ENCODE assay signal across 23 mouse cellular contexts in the genomic region with DNA sequence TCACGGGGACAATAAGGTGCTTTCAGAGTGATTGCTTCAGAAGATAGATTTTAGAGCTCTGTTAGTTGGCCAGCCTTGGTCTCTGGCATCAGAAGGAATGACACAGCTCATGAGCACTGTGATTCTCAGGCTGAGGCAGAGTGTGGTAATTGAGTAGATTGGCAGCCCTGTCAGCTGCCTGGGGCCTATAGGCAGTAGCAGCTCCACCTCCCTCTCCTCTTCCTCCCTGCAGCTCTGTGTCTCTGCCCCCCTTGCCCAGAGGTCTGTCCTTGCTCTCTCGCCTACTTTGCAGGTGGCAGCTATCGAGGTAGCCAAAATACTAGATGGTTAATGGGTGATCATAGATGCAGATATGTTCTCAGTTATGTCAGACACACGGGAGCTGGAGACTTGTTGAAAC.
A peak's percentile ranks its signal among the peaks of the same experiment; 100 is the strongest.
DNase-seq lines count a peak whose midpoint lies in the region; ATAC-seq and TF ChIP-seq lines count a peak whose summit lies in the region.
"Had no signal": no experiment of that assay in that cellular context is flagged by ENCODE, and none has a peak within 500 bp of the region (broad histone marks: within the 10 kb centered on the region; RNA-seq: fewer than 3 reads in every experiment).

No protein-coding gene starts in this region.

- WGBS in heart, embryonic 10.5 days: 85% methylated on average over 4 of the region's 4 CpGs
- WGBS in embryonic facial prominence, embryonic 10.5 days: 86% methylated on average over 4 of the region's 4 CpGs
- 84% methylated on average over 4 of the region's 4 CpGs for WGBS in stomach, postnatal 0 days

- no peak overlapping the region for H3K9ac ChIP-seq in stomach, postnatal 0 days (ENCODE audit: low read length)
- H3K9ac ChIP-seq: embryonic facial prominence, embryonic 13.5 days; forebrain, postnatal 0 days; heart, embryonic 13.5 days; hindbrain, embryonic 15.5 days had no signal

- DNase-seq in heart, embryonic 10.5 days (ENCODE audit: low spot score): peak; percentile 53
- DNase-seq in heart, adult 9 months (ENCODE audit: low spot score in 2 of 2): no peak
- DNase-seq in embryonic facial prominence, embryonic 10.5 days (ENCODE audit: low spot score): peak; percentile 4
- peak; percentile 12 for DNase-seq in stomach, postnatal 0 days (ENCODE audit: low spot score)
- no peak for DNase-seq in right cerebral cortex, adult 18-20 months
- DNase-seq: adrenal gland, adult 2 months; adrenal gland, postnatal 14 days; cerebellum, adult 11 months; cerebellum, adult 2 months; cerebellum, adult 9-11 months; cerebellum, postnatal 25 days; forebrain, postnatal 0 days; gastrocnemius, postnatal 14 days; heart, adult 2 months; heart, postnatal 14 days; heart, postnatal 4 days had no signal

- no peak overlapping the region for H3K27ac ChIP-seq in heart, embryonic 10.5 days
- no peak overlapping the region for H3K27ac ChIP-seq in embryonic facial prominence, embryonic 10.5 days (replicated peaks)
- no peak overlapping the region for H3K27ac ChIP-seq in stomach, postnatal 0 days (replicated peaks)
- H3K27ac ChIP-seq: embryonic facial prominence, embryonic 13.5 days; heart, adult 2 months; heart, embryonic 13.5 days; hindbrain, embryonic 15.5 days had no signal

- no peak overlapping the region for H3K4me3 ChIP-seq in heart, embryonic 10.5 days
- no peak overlapping the region for H3K4me3 ChIP-seq in embryonic facial prominence, embryonic 10.5 days
- H3K4me3 ChIP-seq in stomach, postnatal 0 days (ENCODE audit: low read depth, low read length): no peak overlapping the region
- H3K4me3 ChIP-seq: embryonic facial prominence, embryonic 13.5 days; heart, adult 2 months; heart, embryonic 13.5 days; hindbrain, embryonic 15.5 days had no signal

- H3K4me2 ChIP-seq in stomach, postnatal 0 days (replicated peaks; ENCODE audit: low read depth): no peak overlapping the region
- H3K4me2 ChIP-seq: embryonic facial prominence, embryonic 13.5 days; heart, embryonic 13.5 days; hindbrain, embryonic 15.5 days had no signal

- no peaks in the 10 kb centered on the region for H3K9me3 ChIP-seq in heart, embryonic 10.5 days
- H3K9me3 ChIP-seq in embryonic facial prominence, embryonic 10.5 days: no peaks in the 10 kb centered on the region; the same call in 1 of the 2 replicates
- H3K9me3 ChIP-seq in stomach, postnatal 0 days (ENCODE audit: control insufficient read depth, low read length): no peaks in the 10 kb centered on the region
- H3K9me3 ChIP-seq: embryonic facial prominence, embryonic 13.5 days; hindbrain, embryonic 15.5 days had no signal

- H3K36me3 ChIP-seq in heart, embryonic 10.5 days: peaks cover 20% of the 10 kb centered on the region
- H3K36me3 ChIP-seq in embryonic facial prominence, embryonic 10.5 days (replicated peaks): peaks cover 20% of the 10 kb centered on the region
- H3K36me3 ChIP-seq in stomach, postnatal 0 days (ENCODE audit: control insufficient read depth, insufficient read depth, low read length): no peaks in the 10 kb centered on the region
- H3K36me3 ChIP-seq: hindbrain, embryonic 15.5 days had no signal

- no peak for TF ChIP-seq CTCF in stomach, postnatal 0 days (IDR thresholded peaks at IDR 0.05; ENCODE audit: low read depth)

- TF ChIP-seq EP300 in stomach, postnatal 0 days (optimal IDR thresholded peaks at IDR 0.05): no peak

- ATAC-seq in erythroblast, adult 5-6 weeks (replicated peaks; ENCODE audit: low FRiP score, poor library complexity, severe bottlenecking): 0 out of 2 replicates have a peak, but pooled peaks have one; percentile 22
- no peak for ATAC-seq in stomach, postnatal 0 days (ENCODE audit: low FRiP score, low TSS enrichment)
- ATAC-seq: CD4-positive, CD25-positive, alpha-beta regulatory T cell, adult 4 months; forebrain, embryonic 14.5 days; forebrain, postnatal 0 days; intestine, postnatal 0 days had no signal

- H3K27me3 ChIP-seq in heart, embryonic 10.5 days (ENCODE audit: insufficient read depth, poor library complexity, severe bottlenecking): no peaks in the 10 kb centered on the region
- no peaks in the 10 kb centered on the region for H3K27me3 ChIP-seq in embryonic facial prominence, embryonic 10.5 days (replicated peaks; ENCODE audit: low read depth, poor library complexity, severe bottlenecking)
- H3K27me3 ChIP-seq in stomach, postnatal 0 days (ENCODE audit: control insufficient read depth, insufficient read depth, low read length): no peaks in the 10 kb centered on the region
- H3K27me3 ChIP-seq: embryonic facial prominence, embryonic 13.5 days; heart, embryonic 13.5 days; hindbrain, embryonic 15.5 days had no signal

- H3K4me1 ChIP-seq in heart, embryonic 10.5 days: peaks cover 18% of the 10 kb centered on the region
- peaks cover 20% of the 10 kb centered on the region for H3K4me1 ChIP-seq in embryonic facial prominence, embryonic 10.5 days
- H3K4me1 ChIP-seq in stomach, postnatal 0 days (replicated peaks; ENCODE audit: control insufficient read depth, insufficient read depth): no peaks in the 10 kb centered on the region

Comparison
In these comparisons a context has a peak if more than half of its experiments do, and no peak if none do; other contexts are left out.
1. DNase-seq: peak in heart, embryonic 10.5 days (single experiment), embryonic facial prominence, embryonic 10.5 days (single experiment) and stomach, postnatal 0 days (single experiment); none in heart, adult 9 months (0 of 2) and right cerebral cortex, adult 18-20 months (single experiment).